Mouse (Mus musculus): Measurements from ENCODE around the gene Aldh16a1.

- no peak for TF ChIP-seq CTCF (IDR thresholded peaks at IDR 0.05; ENCODE audit: low read depth)
- no peak for TF ChIP-seq EP300 (IDR thresholded peaks at IDR 0.05; ENCODE audit: low read depth)
Measured at GRCm38 (mm10) chr7:45123186-45123570, 31.2 kb downstream of the Aldh16a1 start.

Measured in heart, postnatal 0 days (tissue).